Mouse (Mus musculus): Measurements from ENCODE around the gene Gm10644.

The Gm10644 gene

GRCm38 (mm10) chr8:83955106-83955957 lies at the start of gene Gm10644, which contains the start of gene Asf1b:
TSS of gene Gm10644 (minus strand) at chr8:83955205.
TSS of gene Asf1b (plus strand) at chr8:83955507.
- WGBS, result under 1% methylated on average over 75 of the region's 75 CpGs

- WGBS, result under 1% methylated on average over 30 of the region's 30 CpGs
Measured at GRCm38 (mm10) chr8:84004533-84005201, 49.7 kb upstream of the Gm10644 start.

GRCm38 (mm10) chr8:84003612-84004246 lies 48.7 kb upstream of the Gm10644 start:
- 52% methylated on average over 6 of the region's 6 CpGs for WGBS

GRCm38 (mm10) chr8:84002957-84003611 lies 48.1 kb upstream of the Gm10644 start:
- 57% methylated on average over 12 of the region's 12 CpGs for WGBS

GRCm38 (mm10) chr8:84001281-84002000 lies 46.4 kb upstream of the Gm10644 start, which contains the start of gene 1700067K01Rik:
TSS of gene 1700067K01Rik (plus strand) at chr8:84001502.
- WGBS, result 59% methylated on average over 61 of the region's 61 CpGs

GRCm38 (mm10) chr8:83999825-84000224 lies 44.8 kb upstream of the Gm10644 start:
- WGBS, result 98% methylated on average over 2 of the region's 2 CpGs

- WGBS, result 69% methylated on average over 16 of the region's 16 CpGs
Measured at GRCm38 (mm10) chr8:83999057-83999705, 44.2 kb upstream of the Gm10644 start.

GRCm38 (mm10) chr8:83998231-83999056 lies 43.4 kb upstream of the Gm10644 start:
- 7% methylated on average over 91 of the region's 92 CpGs for WGBS

GRCm38 (mm10) chr8:83997511-83998141 lies 42.6 kb upstream of the Gm10644 start, which contains the start of gene Samd1:
TSS of gene Samd1 (plus strand) at chr8:83997672.
- 9% methylated on average over 102 of the region's 112 CpGs for WGBS

- 2% methylated on average over 56 of the region's 103 CpGs for WGBS
Measured at GRCm38 (mm10) chr8:83996567-83997505, 41.8 kb upstream of the Gm10644 start.

GRCm38 (mm10) chr8:83995973-83996372 lies 41.0 kb upstream of the Gm10644 start:
- 31% methylated on average over 12 of the region's 12 CpGs for WGBS

- WGBS, result 75% methylated on average over 3 of the region's 3 CpGs
Measured at GRCm38 (mm10) chr8:83994030-83994429, 39.0 kb upstream of the Gm10644 start.

GRCm38 (mm10) chr8:83992488-83992887 lies 37.5 kb upstream of the Gm10644 start:
- WGBS, result 83% methylated on average over 2 of the region's 2 CpGs

- WGBS, result 96% methylated on average over 14 of the region's 14 CpGs
Measured at GRCm38 (mm10) chr8:83990170-83990569, 35.2 kb upstream of the Gm10644 start.

- WGBS, result 84% methylated on average over 7 of the region's 7 CpGs
Measured at GRCm38 (mm10) chr8:83989243-83989642, 34.2 kb upstream of the Gm10644 start.

GRCm38 (mm10) chr8:83983222-83983621 lies 28.2 kb upstream of the Gm10644 start:
- WGBS, result 91% methylated on average over 2 of the region's 2 CpGs

- WGBS, result 90% methylated on average over 4 of the region's 4 CpGs
Measured at GRCm38 (mm10) chr8:83982449-83982848, 27.4 kb upstream of the Gm10644 start.

- 88% methylated on average over 7 of the region's 7 CpGs for WGBS
Measured at GRCm38 (mm10) chr8:83981533-83981932, 26.5 kb upstream of the Gm10644 start.
